Mouse (Mus musculus) embryonic facial prominence, embryonic 12.5 days (tissue): ENCODE measurements at regions not wholly inside any gene's neighbourhood (a gene's known extent, or its start where the extent isn't known, plus 50 kb on each side); places are given as distances from the start of the nearest gene placed in this dataset.
A peak's percentile ranks its signal among the peaks of the same experiment; 100 is the strongest.

ENCODE experiments used
- ATAC-seq: fragments of 200-750 bp; cut with Nextera tagmentation; 2 replicates; pipeline ENCODE4 v1.8.0; 2017; ENCODE audit not compliant: insufficient number of reproducible peaks, insufficient read depth, low FRiP score, low TSS enrichment
- H3K27ac ChIP-seq: fragments of 300-500 bp; sonication (generic); 2 replicates; pipeline ENCODE4 v1.5.1; 2016; ENCODE audit warnings: mild to moderate bottlenecking
- H3K27me3 ChIP-seq: fragments of 300-500 bp; sonication (generic); 2 replicates; pipeline ENCODE4 v1.6.1; 2016; ENCODE audit warnings: mild to moderate bottlenecking, moderate library complexity
- H3K36me3 ChIP-seq: fragments of 300-500 bp; sonication (generic); 2 replicates; pipeline ENCODE4 v1.6.1; 2016; ENCODE audit warnings: mild to moderate bottlenecking
- H3K4me1 ChIP-seq: fragments of 300-500 bp; sonication (generic); 2 replicates; pipeline ENCODE4 v1.6.1; 2016
- H3K4me2 ChIP-seq: fragments of 300-500 bp; sonication (generic); replicated peaks from 2 replicates; pipeline ENCODE4 v1.6.1; 2016; ENCODE audit warnings: mild to moderate bottlenecking, moderate library complexity
- H3K4me3 ChIP-seq: fragments of 300-500 bp; sonication (generic); 2 replicates; pipeline ENCODE4 v1.5.1; 2016; ENCODE audit warnings: mild to moderate bottlenecking
- H3K9ac ChIP-seq: fragments of 300-500 bp; sonication (generic); 2 replicates; pipeline ENCODE4 v1.6.1; 2016; ENCODE audit warnings: mild to moderate bottlenecking, moderate library complexity
- H3K9me3 ChIP-seq: fragments of 300-500 bp; sonication (generic); 2 replicates; pipeline ENCODE4 v1.6.1; 2016; ENCODE audit warnings: mild to moderate bottlenecking, moderate library complexity
- WGBS: fragments of 180-500 bp; shearing (Covaris S2); methylation state at CpG from one replicate; pipeline ENCODE4 v1.1.7; 2016; 5-methylcytosine and 5-hydroxymethylcytosine counted together

GRCm38 (mm10) chr4:4556126-4556525 lies 237.0 kb downstream of the Impad1 start:
- no peaks in the 10 kb centered on the region for H3K36me3 ChIP-seq
- ATAC-seq = no peak
- H3K4me2 ChIP-seq = no peak overlapping the region
- H3K9me3 ChIP-seq = no peaks in the 10 kb centered on the region
- H3K4me1 ChIP-seq = no peaks in the 10 kb centered on the region
- no peaks in the 10 kb centered on the region for H3K27me3 ChIP-seq
- WGBS = 76% methylated on average over 12 of the region's 12 CpGs
- no peak overlapping the region for H3K27ac ChIP-seq
- H3K4me3 ChIP-seq = no peak overlapping the region
- no peak overlapping the region for H3K9ac ChIP-seq

DNA sequence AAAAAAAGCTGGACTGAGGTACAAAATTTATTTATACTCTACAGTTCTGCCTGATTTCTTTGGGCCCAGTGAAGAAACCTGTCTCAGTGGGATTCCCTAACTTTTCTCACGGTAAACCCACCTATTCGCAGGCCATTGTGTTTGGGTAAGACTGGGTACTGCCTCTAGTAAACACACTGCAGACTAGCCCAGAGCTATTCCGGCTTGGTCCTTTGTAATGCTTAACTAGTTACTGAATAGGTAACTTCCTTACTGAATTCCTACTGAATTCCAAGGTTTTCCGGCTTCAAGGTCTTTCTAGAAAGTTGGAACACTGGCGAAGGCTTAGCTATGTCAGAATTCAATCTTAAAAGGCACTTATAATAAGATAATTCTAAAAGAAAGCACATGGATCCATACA lies 242.9 kb downstream of the Impad1 start:
- no peak overlapping the region for H3K9ac ChIP-seq
- no peaks in the 10 kb centered on the region for H3K4me1 ChIP-seq
- H3K9me3 ChIP-seq = no peaks in the 10 kb centered on the region
- H3K27me3 ChIP-seq = no peaks in the 10 kb centered on the region
- H3K4me3 ChIP-seq = no peak overlapping the region
- H3K4me2 ChIP-seq = no peak overlapping the region
- H3K36me3 ChIP-seq = no peaks in the 10 kb centered on the region
- 83% methylated on average over 5 of the region's 5 CpGs for WGBS
- no peak overlapping the region for H3K27ac ChIP-seq
- no peak for ATAC-seq

DNA sequence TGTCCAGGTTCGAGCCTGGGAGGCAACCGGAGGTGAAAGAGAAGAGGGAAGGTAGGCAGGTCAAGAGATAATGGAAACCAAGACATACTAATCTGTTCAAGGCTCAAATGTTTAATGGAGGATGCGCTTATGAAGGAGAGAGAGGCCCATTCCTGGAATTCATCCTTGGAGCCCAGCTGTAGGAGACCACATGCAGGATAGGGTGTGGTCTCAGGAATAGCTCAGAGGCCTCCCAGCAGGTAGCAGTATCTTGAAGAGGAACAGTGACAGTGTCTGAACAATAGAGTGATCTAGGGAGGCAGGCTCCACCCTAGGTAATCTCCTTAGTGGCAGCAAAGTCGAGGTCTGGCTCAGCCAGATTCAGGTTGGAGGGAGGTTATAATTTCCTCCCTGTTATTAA lies 243.3 kb downstream of the Impad1 start:
- Histone ChIP-seq H3K4me3 (no peak overlapping the region), H3K9ac (no peak overlapping the region), H3K9me3 (no peaks in the 10 kb centered on the region), H3K27me3 (no peaks in the 10 kb centered on the region), H3K27ac (no peak overlapping the region), H3K4me1 (no peaks in the 10 kb centered on the region), H3K4me2 (no peak overlapping the region), H3K36me3 (no peaks in the 10 kb centered on the region)
- no peak for ATAC-seq
- 78% methylated on average over 4 of the region's 4 CpGs for WGBS

GRCm38 (mm10) chr4:4537172-4537753 lies 255.9 kb downstream of the Impad1 start:
- H3K9ac ChIP-seq = no peak overlapping the region

DNA sequence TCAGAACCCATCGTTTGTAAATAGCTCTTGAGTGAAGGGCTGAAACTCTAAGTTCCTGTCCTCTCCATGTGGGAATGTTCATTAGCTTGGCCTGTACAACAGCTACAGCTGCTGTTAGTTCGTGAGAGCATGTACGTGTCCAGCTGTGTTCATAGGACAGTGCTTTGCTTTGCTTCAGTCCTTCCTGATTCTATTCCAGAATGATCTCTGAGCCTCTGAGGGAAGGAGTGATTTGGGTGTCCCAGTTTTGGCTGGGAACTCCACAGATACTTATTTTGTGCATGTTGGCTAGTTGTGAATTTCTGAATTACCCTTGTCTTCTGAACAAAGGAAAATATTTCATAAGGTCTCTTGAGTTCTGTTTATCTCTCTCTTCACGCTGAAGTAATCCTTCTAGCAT lies 261.0 kb downstream of the Impad1 start:
- no peaks in the 10 kb centered on the region for H3K4me1 ChIP-seq
- H3K4me3 ChIP-seq = no peak overlapping the region
- no peak overlapping the region for H3K27ac ChIP-seq
- H3K9ac ChIP-seq = no peak overlapping the region
- H3K27me3 ChIP-seq = no peaks in the 10 kb centered on the region
- 68% methylated on average over 4 of the region's 4 CpGs for WGBS
- no peaks in the 10 kb centered on the region for H3K9me3 ChIP-seq
- H3K36me3 ChIP-seq = no peaks in the 10 kb centered on the region
- no peak overlapping the region for H3K4me2 ChIP-seq
- ATAC-seq = no peak

More at GRCm38 (mm10) chr4:4537172-4537753, 255.9 kb downstream of the Impad1 start:
- Histone ChIP-seq H3K4me3 (no peak overlapping the region), H3K4me1 (no peaks in the 10 kb centered on the region), H3K36me3 (no peaks in the 10 kb centered on the region), H3K4me2 (no peak overlapping the region), H3K27me3 (no peaks in the 10 kb centered on the region), H3K27ac (no peak overlapping the region), H3K9me3 (no peaks in the 10 kb centered on the region)
- 79% methylated on average over 2 of the region's 2 CpGs for WGBS
- ATAC-seq = no peak

DNA sequence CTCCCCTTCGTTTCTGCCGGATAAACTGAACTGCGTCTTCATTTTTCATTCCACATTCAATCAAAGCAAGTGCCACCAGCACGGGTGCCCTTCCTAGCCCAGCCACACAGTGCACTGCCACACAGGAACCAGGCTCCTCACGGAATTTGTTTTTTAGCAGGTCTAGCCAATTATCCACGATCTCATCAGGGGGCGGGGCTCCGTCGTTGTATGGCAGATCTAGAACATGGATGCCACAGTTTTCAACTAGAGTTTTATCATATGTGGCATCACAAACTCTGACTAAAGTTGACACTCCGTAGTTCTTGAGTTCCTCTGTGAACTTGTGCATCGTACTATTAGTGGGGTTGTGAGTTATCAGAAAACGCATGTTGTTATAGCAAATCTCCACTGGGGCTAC lies 264.8 kb downstream of the Impad1 start:
- no peak overlapping the region for H3K4me3 ChIP-seq
- no peaks in the 10 kb centered on the region for H3K36me3 ChIP-seq
- ATAC-seq = no peak
- H3K4me1 ChIP-seq = no peaks in the 10 kb centered on the region
- no peak overlapping the region for H3K4me2 ChIP-seq
- no peaks in the 10 kb centered on the region for H3K9me3 ChIP-seq
- no peaks in the 10 kb centered on the region for H3K27me3 ChIP-seq
- 85% methylated on average over 12 of the region's 12 CpGs for WGBS
- H3K9ac ChIP-seq = no peak overlapping the region
- H3K27ac ChIP-seq = no peak overlapping the region

DNA sequence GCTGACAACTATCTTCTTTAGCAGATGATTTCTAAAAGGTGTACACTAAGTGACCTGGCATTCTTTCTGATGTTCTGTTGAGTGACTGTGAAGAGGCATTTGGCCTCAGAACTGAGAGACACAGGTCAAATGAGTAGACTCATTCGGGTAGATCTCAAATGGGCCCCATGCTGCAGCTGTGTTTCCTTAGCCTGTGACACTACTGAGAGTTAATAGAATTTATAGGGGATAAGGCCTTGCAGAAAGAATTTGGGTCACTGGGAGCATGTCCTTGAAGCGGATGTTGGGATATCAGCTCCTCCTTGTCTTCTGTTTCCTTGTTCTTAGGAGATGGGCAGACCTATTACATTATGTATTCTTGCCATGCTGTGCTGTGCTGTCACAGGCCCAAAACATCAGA lies 271.4 kb downstream of the Impad1 start:
- no peak for ATAC-seq
- no peak overlapping the region for H3K4me3 ChIP-seq
- no peaks in the 10 kb centered on the region for H3K9me3 ChIP-seq
- no peak overlapping the region for H3K9ac ChIP-seq
- WGBS = 70% methylated on average over 2 of the region's 2 CpGs
- no peaks in the 10 kb centered on the region for H3K27me3 ChIP-seq
- H3K4me1 ChIP-seq = no peaks in the 10 kb centered on the region
- no peaks in the 10 kb centered on the region for H3K36me3 ChIP-seq
- no peak overlapping the region for H3K27ac ChIP-seq
- H3K4me2 ChIP-seq = no peak overlapping the region

GRCm38 (mm10) chr4:4518741-4519140 lies 274.4 kb downstream of the Impad1 start:
- no peak overlapping the region for H3K4me2 ChIP-seq
- H3K4me3 ChIP-seq = no peak overlapping the region
- no peaks in the 10 kb centered on the region for H3K36me3 ChIP-seq
- no peak for ATAC-seq
- H3K4me1 ChIP-seq = no peaks in the 10 kb centered on the region
- WGBS = 85% methylated on average over 2 of the region's 2 CpGs
- no peak overlapping the region for H3K9ac ChIP-seq
- no peak overlapping the region for H3K27ac ChIP-seq
- no peaks in the 10 kb centered on the region for H3K27me3 ChIP-seq
- H3K9me3 ChIP-seq = no peaks in the 10 kb centered on the region

GRCm38 (mm10) chr4:4513351-4513750 lies 279.8 kb downstream of the Impad1 start:
- no peak for ATAC-seq
- Histone ChIP-seq H3K4me2 (no peak overlapping the region), H3K4me1 (no peaks in the 10 kb centered on the region), H3K4me3 (no peak overlapping the region), H3K27ac (no peak overlapping the region), H3K9ac (no peak overlapping the region), H3K36me3 (no peaks in the 10 kb centered on the region), H3K27me3 (no peaks in the 10 kb centered on the region), H3K9me3 (no peaks in the 10 kb centered on the region)

DNA sequence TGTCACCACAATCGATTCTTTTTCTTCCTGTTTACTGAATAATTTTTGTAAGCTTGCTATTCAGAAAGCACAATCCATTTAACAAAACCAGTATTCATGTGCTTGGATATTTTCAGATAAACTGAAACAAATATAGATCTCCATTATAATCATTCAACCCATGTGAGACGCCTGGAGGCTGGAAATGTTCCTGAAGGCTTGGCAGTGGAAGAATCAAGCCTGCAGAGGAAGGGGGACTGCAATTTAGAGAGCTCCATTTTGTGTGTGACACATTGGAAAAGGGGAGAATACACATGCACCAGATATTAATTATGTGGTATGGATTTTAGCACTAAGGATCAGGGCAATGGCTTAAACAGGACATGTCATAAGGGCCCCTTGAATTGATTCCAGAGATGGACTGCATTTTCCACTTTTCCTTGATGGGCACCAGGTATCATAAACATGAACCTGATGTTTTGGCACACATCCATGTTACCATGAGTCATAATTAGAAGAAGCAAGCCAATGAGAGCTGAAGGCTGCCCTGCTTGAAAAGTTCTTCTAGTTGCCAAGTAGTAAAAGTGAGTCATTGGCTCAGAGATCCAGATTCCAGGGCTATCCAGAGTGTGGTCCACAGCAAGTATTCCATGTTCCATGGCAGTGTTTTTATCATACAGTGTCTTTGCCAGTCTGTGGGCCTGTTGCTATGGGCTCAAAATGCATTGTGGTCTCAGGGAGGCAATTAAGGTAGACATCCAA lies 282.8 kb downstream of the Impad1 start:
- no peak overlapping the region for H3K9ac ChIP-seq
- no peak for ATAC-seq
- no peak overlapping the region for H3K27ac ChIP-seq
- no peaks in the 10 kb centered on the region for H3K4me1 ChIP-seq
- H3K36me3 ChIP-seq = no peaks in the 10 kb centered on the region
- no peaks in the 10 kb centered on the region for H3K27me3 ChIP-seq
- H3K4me2 ChIP-seq = no peak overlapping the region
- no peak overlapping the region for H3K4me3 ChIP-seq
- WGBS = 75% methylated on average over 2 of the region's 2 CpGs
- H3K9me3 ChIP-seq = no peaks in the 10 kb centered on the region

- no peaks in the 10 kb centered on the region for H3K4me1 ChIP-seq
- no peaks in the 10 kb centered on the region for H3K36me3 ChIP-seq
- no peak overlapping the region for H3K4me3 ChIP-seq
- no peaks in the 10 kb centered on the region for H3K27me3 ChIP-seq
- no peaks in the 10 kb centered on the region for H3K9me3 ChIP-seq
- no peak for ATAC-seq
- 62% methylated on average over 3 of the region's 3 CpGs for WGBS
- H3K27ac ChIP-seq = peak overlapping the region; percentile 67; the same call in 1 of the 2 replicates
- no peak overlapping the region for H3K9ac ChIP-seq
- no peak overlapping the region for H3K4me2 ChIP-seq
These were observed 283.9 kb downstream of the Impad1 start for GRCm38 (mm10) chr4:4509296-4509695.

- Histone ChIP-seq H3K4me2 (no peak overlapping the region), H3K4me1 (no peaks in the 10 kb centered on the region), H3K27me3 (no peaks in the 10 kb centered on the region), H3K27ac (no peak overlapping the region), H3K9ac (no peak overlapping the region), H3K36me3 (no peaks in the 10 kb centered on the region), H3K9me3 (no peaks in the 10 kb centered on the region), H3K4me3 (no peak overlapping the region)
- WGBS = 73% methylated on average over 1 of the region's 1 CpGs
- ATAC-seq = no peak
These were observed 296.0 kb downstream of the Impad1 start for GRCm38 (mm10) chr4:4497199-4497598.
